Mouse (Mus musculus): ENCODE data around the gene Fn1. TPM values are rescaled to one million over a fixed set of nuclear protein-coding genes. Genes with fewer than 3 reads are reported as not detected.

Gene Fn1
- polyA plus RNA-seq, 1 experiment, result 56.8 TPM

GRCm38 (mm10) chr1:71672346-71672745 is 19.3 kb upstream of the Fn1 start:
- Histone ChIP-seq H3K27ac (ENCODE audit: insufficient read depth, low read length) (no peak overlapping the region), H3K4me3 (ENCODE audit: extremely low read depth, insufficient read depth, insufficient read length) (no peak overlapping the region), H3K36me3 (ENCODE audit: control insufficient read depth, insufficient read depth, low read length) (no peaks in the 10 kb centered on the region), H3K27me3 (ENCODE audit: control insufficient read depth, insufficient read depth, low read length) (no peaks in the 10 kb centered on the region), H3K4me1 (ENCODE audit: control insufficient read depth, insufficient read depth, insufficient read length) (no peaks in the 10 kb centered on the region)
- TF ChIP-seq CTCF (IDR thresholded peaks at IDR 0.05; ENCODE audit: extremely low read depth, insufficient read depth, insufficient read length, insufficient replicate concordance), result no peak
- no peak for TF ChIP-seq POLR2A (IDR thresholded peaks at IDR 0.05; ENCODE audit: low read depth, low read length)
- 87% methylated on average over 3 of the region's 3 CpGs for WGBS
- DNase-seq (ENCODE audit: low read depth in 1 of 2, low spot score in 2 of 2), result no peak

DNA sequence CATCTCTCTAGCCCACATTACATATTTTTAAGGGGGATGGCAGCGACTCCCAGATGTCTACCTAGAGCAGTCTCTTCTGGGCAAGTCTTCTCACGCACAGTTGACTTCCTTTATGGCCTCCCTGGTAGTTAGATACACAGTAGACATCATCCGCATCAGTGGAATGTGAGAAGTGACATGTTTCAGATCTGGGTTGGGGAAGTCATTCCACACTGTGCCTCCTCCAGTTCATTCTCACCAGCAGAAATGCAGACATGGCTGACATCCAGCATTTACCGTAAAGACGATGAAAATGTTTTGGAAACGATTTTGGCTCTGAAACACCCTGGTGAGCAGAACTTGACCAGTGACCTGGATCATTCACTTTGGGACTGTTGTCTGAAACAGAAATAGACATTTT is 10.2 kb upstream of the Fn1 start:
- 94% methylated on average over 6 of the region's 6 CpGs for WGBS
- H3K27me3 ChIP-seq (ENCODE audit: control insufficient read depth, insufficient read depth, low read length), result no peaks in the 10 kb centered on the region
- H3K4me3 ChIP-seq (ENCODE audit: extremely low read depth, insufficient read depth, insufficient read length), result no peak overlapping the region
- DNase-seq (ENCODE audit: low read depth in 1 of 2, low spot score in 2 of 2), result no peak
- TF ChIP-seq CTCF (IDR thresholded peaks at IDR 0.05; ENCODE audit: extremely low read depth, insufficient read depth, insufficient read length, insufficient replicate concordance) (no peak), POLR2A (IDR thresholded peaks at IDR 0.05; ENCODE audit: low read depth, low read length) (no peak)
- H3K27ac ChIP-seq (ENCODE audit: insufficient read depth, low read length), result no peak overlapping the region
- H3K4me1 ChIP-seq (ENCODE audit: control insufficient read depth, insufficient read depth, insufficient read length), result no peaks in the 10 kb centered on the region
- H3K36me3 ChIP-seq (ENCODE audit: control insufficient read depth, insufficient read depth, low read length), result no peaks in the 10 kb centered on the region

- Histone ChIP-seq H3K27me3 (ENCODE audit: control insufficient read depth, insufficient read depth, low read length) (no peaks in the 10 kb centered on the region), H3K4me3 (ENCODE audit: extremely low read depth, insufficient read depth, insufficient read length) (no peak overlapping the region), H3K36me3 (ENCODE audit: control insufficient read depth, insufficient read depth, low read length) (no peaks in the 10 kb centered on the region), H3K4me1 (ENCODE audit: control insufficient read depth, insufficient read depth, insufficient read length) (no peaks in the 10 kb centered on the region; the same call in 1 of the 2 replicates), H3K27ac (ENCODE audit: insufficient read depth, low read length) (no peak overlapping the region)
- DNase-seq (ENCODE audit: low read depth in 1 of 2, low spot score in 2 of 2), result no peak
- WGBS, result 85% methylated on average over 6 of the region's 6 CpGs
- TF ChIP-seq CTCF (IDR thresholded peaks at IDR 0.05; ENCODE audit: extremely low read depth, insufficient read depth, insufficient read length, insufficient replicate concordance) (no peak), POLR2A (IDR thresholded peaks at IDR 0.05; ENCODE audit: low read depth, low read length) (no peak)
Observed at GRCm38 (mm10) chr1:71658632-71659031, 5.6 kb upstream of the Fn1 start.

DNA sequence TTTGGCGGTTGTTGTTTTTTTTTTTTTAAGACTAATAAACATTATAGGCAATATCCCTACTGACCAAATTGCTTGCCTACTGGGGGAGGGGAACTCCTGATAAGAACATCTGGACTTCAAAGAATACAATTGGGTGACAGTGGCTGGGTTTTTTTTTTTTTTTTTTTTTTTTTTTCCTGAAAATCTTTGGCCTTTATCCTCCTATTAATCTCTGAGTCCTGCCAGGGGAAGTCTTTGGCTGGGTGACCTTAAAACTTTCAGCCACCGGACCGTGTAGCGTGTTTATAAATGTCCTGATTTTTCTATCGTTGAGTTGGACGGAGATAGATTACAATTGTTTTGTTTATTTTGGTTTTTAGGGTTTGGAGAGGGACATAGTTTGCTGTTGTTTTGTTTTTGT is 3.3 kb upstream of the Fn1 start:
- H3K4me3 ChIP-seq (ENCODE audit: extremely low read depth, insufficient read depth, insufficient read length), result no peak overlapping the region
- H3K4me1 ChIP-seq (ENCODE audit: control insufficient read depth, insufficient read depth, insufficient read length), result peaks cover 5% of the 10 kb centered on the region
- no peak for TF ChIP-seq POLR2A (IDR thresholded peaks at IDR 0.05; ENCODE audit: low read depth, low read length)
- TF ChIP-seq CTCF (IDR thresholded peaks at IDR 0.05; ENCODE audit: extremely low read depth, insufficient read depth, insufficient read length, insufficient replicate concordance), result no peak
- H3K27ac ChIP-seq (ENCODE audit: insufficient read depth, low read length), result no peak overlapping the region
- H3K36me3 ChIP-seq (ENCODE audit: control insufficient read depth, insufficient read depth, low read length), result no peaks in the 10 kb centered on the region
- 76% methylated on average over 6 of the region's 6 CpGs for WGBS
- no peak for DNase-seq (ENCODE audit: low read depth in 1 of 2, low spot score in 2 of 2)
- H3K27me3 ChIP-seq (ENCODE audit: control insufficient read depth, insufficient read depth, low read length), result peaks cover 5% of the 10 kb centered on the region; the same call in 1 of the 2 replicates

GRCm38 (mm10) chr1:71654221-71654620 is 1.2 kb upstream of the Fn1 start:
- Histone ChIP-seq H3K27ac (ENCODE audit: insufficient read depth, low read length) (no peak overlapping the region), H3K27me3 (ENCODE audit: control insufficient read depth, insufficient read depth, low read length) (peaks cover 5% of the 10 kb centered on the region; the same call in 1 of the 2 replicates), H3K4me3 (ENCODE audit: extremely low read depth, insufficient read depth, insufficient read length) (no peak overlapping the region), H3K36me3 (ENCODE audit: control insufficient read depth, insufficient read depth, low read length) (no peaks in the 10 kb centered on the region), H3K4me1 (ENCODE audit: control insufficient read depth, insufficient read depth, insufficient read length) (peaks cover 5% of the 10 kb centered on the region)
- TF ChIP-seq POLR2A (IDR thresholded peaks at IDR 0.05; ENCODE audit: low read depth, low read length) (no peak), CTCF (IDR thresholded peaks at IDR 0.05; ENCODE audit: extremely low read depth, insufficient read depth, insufficient read length, insufficient replicate concordance) (no peak)
- DNase-seq (ENCODE audit: low read depth in 1 of 2, low spot score in 2 of 2), result no peak
- 29% methylated on average over 8 of the region's 8 CpGs for WGBS

GRCm38 (mm10) chr1:71653400-71654159 is 580 bp upstream of the Fn1 start:
- peak overlapping the region; percentile 50 for H3K4me3 ChIP-seq (ENCODE audit: extremely low read depth, insufficient read depth, insufficient read length)
- H3K27ac ChIP-seq (ENCODE audit: insufficient read depth, low read length), result no peak overlapping the region; the same call in 1 of the 2 replicates
- TF ChIP-seq POLR2A (IDR thresholded peaks at IDR 0.05; ENCODE audit: low read depth, low read length) (no peak), CTCF (IDR thresholded peaks at IDR 0.05; ENCODE audit: extremely low read depth, insufficient read depth, insufficient read length, insufficient replicate concordance) (no peak)
- H3K4me1 ChIP-seq (ENCODE audit: control insufficient read depth, insufficient read depth, insufficient read length), result peaks cover 5% of the 10 kb centered on the region
- peaks cover 5% of the 10 kb centered on the region; the same call in 1 of the 2 replicates for H3K27me3 ChIP-seq (ENCODE audit: control insufficient read depth, insufficient read depth, low read length)
- no peak for DNase-seq (ENCODE audit: low read depth in 1 of 2, low spot score in 2 of 2)
- no peaks in the 10 kb centered on the region for H3K36me3 ChIP-seq (ENCODE audit: control insufficient read depth, insufficient read depth, low read length)
- WGBS, result 1% methylated on average over 24 of the region's 24 CpGs

DNA sequence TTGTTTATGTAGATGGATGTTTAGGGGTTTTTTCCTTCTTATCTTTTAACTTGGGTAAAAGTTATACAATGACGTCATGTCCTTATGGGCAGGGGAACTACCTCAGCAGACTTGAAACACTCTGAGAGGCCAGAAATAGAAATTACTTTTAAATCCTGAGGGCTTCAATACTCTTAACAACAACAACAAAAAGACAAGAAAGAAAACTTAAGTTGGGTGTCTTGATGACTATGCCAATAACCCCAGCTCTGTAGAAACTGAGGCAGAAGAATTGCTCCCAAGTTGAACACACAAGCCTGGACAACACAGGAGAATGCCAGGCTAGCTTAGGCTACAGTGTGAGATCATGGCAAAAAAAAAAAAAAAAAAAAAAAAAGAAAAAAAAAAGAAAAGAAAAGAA is 1.2 kb downstream of the Fn1 start:
- Histone ChIP-seq H3K27me3 (ENCODE audit: control insufficient read depth, insufficient read depth, low read length) (peaks cover 5% of the 10 kb centered on the region), H3K27ac (ENCODE audit: insufficient read depth, low read length) (no peak overlapping the region), H3K4me3 (ENCODE audit: extremely low read depth, insufficient read depth, insufficient read length) (no peak overlapping the region), H3K36me3 (ENCODE audit: control insufficient read depth, insufficient read depth, low read length) (no peaks in the 10 kb centered on the region), H3K4me1 (ENCODE audit: control insufficient read depth, insufficient read depth, insufficient read length) (peaks cover 5% of the 10 kb centered on the region)
- TF ChIP-seq CTCF (IDR thresholded peaks at IDR 0.05; ENCODE audit: extremely low read depth, insufficient read depth, insufficient read length, insufficient replicate concordance) (no peak), POLR2A (IDR thresholded peaks at IDR 0.05; ENCODE audit: low read depth, low read length) (no peak)
- 47% methylated on average over 1 of the region's 1 CpGs for WGBS
- DNase-seq (ENCODE audit: low read depth in 1 of 2, low spot score in 2 of 2), result no peak

All from spleen, adult 2 months (tissue).